Mouse (Mus musculus) spleen, adult 18-20 months (tissue): Measurements from ENCODE around the gene Gbp8.

Source experiments
- DNase-seq, 2 experiments: peaks; one replicate each; pipeline ENCODE4 v3.0.0; 2022; ENCODE audit warnings: mixed read lengths in 2 of 2

Gbp8 gene

DNA sequence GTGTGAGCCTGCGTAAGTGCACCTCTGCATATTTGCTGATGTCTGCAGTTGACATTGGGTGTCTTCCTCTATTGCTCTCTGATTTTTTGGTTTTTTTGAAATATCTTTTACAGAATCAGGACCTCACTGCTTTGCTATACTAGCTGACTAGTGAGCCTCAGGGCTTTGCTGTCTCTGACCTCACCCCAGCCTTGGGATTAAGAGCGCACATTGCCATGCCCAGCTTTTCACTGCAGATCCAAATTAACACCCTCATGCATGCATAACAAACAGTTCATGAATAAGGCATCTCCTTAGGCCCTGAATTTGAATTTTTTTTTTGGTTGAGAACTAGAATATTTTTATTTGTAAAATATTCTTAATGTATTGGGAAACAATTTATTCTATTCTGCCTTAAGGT lies 84.1 kb downstream of the Gbp8 start:
- no peak for DNase-seq

DNA sequence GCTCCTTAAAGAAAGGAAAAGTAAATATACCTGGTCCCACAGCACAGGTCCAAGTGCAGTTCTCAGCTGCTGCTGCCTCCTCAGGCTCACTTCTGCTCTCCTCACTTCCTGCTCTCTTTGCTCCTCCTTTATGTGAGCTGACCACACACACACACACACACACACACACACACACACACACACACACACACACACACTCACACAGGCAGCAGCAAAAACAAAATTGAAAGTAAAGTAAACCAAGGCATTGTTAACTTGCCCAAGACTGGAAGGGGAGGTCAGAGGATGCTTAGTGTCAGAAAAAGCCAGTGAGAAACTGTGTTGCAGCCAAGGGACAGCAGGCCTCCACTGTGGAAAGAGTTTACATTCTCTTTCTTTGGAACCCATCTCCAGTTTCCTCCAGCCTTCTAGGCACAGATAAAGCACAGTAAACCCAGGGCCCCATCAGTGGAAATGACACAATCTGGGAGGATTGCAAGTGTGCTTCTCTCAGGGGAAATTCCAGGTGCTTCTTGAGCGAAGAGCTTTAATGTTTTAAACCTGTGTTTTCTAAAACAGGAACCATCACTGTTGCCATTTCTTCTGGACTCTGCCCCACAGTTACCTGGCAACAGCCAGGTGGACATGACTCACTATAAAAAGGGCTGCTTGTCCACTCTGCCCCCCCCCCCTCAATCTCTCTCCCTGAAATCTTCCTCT lies 85.7 kb downstream of the Gbp8 start:
- peak; percentile 12 to 16 for DNase-seq

DNA sequence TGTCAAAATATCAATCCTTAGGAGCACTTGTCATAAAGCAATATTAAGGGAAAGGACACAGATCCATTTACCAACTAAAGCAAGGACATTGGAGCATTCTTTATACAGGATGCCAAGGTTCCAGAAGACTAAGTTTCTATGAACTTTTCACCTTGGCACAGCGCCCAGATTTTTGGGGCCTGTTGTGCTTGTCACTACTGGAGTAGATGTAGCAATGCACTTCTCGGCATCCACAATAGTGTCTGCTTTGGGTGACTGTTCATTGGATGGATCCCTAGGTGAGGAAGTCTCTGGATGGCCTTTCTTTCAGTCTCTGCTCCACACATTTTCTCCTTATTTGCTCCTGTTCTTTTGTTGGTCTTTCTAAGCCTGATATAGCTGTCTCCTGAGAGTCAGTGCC lies 107.0 kb downstream of the Gbp8 start:
- no peak for DNase-seq

DNA sequence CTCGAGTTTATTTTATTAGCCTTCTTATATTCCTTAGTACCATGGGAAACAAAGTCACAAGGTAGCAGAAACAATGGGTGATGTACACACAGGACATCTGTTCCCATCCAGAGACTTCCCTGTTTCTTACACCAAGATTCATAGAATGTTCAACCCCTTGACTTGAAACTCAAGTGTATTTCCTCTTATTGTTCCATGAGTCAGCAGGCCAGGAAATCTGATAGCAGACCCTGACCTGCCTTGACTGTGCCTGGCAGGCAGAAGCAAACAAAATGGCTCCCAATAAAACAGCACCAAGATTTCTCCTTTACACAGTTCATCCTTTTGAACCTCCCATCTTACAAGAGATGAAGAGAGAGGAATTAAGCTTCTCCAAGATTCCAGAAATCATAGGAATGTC lies 126.8 kb downstream of the Gbp8 start:
- no peak for DNase-seq

DNA sequence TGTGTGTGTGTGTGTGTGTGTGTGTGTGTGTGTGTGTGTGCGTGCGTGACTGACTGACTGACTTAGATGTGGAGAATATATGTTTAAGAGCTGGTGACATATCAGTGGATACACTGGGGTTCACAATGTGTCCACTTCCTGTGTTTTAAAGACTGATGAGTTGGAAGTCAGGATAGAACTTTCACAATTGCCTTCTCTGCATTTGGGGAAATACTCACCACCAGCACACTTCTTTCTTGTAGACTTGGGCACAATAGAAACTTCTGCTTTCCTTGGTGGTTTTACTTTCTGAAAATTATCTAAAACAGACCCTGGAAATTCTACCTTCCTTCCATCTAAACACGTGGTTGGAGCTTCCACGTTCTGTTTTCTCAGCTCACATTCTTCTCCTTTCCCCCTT lies 127.8 kb downstream of the Gbp8 start:
- DNase-seq, result no peak

DNA sequence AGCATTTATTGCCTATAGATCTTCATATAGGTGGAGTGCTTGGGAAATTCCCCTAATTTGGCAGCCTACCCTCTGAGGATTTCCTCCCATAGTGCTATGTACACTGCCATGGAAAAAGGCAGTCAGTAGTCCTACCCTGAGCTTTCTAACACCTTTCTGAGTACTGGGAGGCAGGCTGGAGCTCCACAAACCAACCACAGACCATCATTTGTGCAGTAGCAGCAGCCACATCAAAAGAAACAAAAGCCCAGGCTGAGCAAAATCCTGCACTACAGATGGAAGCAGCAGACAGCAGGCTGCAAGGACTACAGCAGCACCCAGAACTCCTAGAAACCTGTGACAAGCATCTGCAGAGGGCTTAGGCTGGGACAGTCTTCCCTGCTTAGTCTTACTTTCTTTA lies 129.0 kb downstream of the Gbp8 start:
- DNase-seq, result no peak

DNA sequence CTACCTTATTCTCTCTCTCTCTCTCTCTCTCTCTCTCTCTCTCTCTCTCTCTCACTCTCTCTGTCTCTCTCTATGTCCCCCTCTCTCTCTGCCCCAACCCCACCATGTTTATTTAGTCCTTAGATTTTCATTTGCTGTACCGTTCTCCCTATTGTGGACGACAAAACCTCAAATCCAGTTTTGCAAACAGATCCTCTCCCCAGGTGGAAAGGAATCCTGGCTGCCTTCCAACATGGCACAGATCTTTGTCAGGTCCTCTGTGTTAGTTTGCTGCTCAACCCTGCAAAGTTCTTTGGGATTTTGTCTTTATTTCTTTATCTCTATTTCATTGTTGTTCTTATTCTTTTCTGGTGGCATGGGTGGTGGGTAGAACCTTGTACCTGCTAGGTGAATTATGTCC lies 149.9 kb downstream of the Gbp8 start:
- no peak for DNase-seq

DNA sequence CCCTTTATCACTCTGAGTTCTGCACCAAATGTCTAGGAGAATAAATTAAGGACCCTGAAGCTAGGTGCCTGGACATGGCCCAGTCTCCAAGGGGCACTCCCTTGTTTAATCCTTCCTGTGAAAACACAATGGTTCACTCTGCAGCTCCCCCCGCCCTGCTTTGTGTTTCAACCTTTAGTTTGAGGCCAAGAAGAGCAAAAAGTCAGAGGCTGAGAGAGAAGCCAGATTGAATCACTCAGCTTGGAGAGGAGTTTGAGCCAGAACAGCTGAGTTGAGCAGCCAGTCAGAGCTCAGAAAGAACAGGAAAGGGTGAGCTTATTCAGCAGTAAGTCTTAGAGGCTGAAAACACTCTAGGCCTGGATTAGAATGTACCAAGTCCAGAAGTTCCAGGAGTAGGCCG lies 151.3 kb downstream of the Gbp8 start:
- no peak for DNase-seq

DNA sequence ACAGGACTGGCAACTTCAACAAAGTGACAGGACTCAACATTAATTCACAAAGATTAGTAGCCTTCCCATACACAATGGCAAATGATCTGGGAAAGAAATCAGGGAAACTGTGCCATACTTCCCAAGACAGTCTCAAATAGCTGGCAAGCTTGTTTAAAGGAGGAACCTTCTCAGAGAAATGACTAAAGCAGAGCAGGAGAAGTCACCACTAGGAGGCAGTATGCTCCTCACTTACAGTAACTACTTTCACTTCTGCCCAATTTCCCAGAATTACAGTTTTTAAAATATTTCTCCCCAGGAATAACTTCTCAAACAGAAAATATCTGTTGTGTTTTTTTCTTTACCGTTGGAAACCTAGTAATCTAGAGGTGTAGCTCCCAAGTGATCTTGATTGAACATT lies 152.6 kb downstream of the Gbp8 start:
- peak in 1 of 2 experiments; percentile 45 for DNase-seq

DNA sequence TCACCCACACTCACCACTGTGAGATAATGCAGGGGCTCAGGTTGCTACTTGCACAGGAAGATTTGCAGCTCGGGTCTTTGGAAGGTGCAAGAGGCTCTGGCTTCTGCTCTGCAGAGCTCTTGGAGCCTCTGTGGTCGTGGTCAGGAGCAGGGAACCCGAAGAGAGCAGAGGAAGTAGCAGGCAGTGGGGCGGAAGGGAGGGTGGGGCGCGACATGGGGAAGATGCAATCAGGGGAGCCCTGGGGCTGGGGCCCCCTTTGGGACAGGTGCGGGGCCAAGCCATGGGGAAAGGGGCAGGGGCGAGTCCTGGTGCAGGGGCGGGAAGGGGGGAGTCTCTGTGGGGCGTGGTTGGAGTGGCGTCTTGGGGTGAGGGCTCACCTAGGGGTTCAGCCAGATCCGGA lies 156.8 kb downstream of the Gbp8 start, which contains the start of gene Abcg3:
Gene Abcg3 (minus strand): TSS at position 184 of the 400 bp plus-strand sequence.
- DNase-seq, result peak; percentile 42 to 55

DNA sequence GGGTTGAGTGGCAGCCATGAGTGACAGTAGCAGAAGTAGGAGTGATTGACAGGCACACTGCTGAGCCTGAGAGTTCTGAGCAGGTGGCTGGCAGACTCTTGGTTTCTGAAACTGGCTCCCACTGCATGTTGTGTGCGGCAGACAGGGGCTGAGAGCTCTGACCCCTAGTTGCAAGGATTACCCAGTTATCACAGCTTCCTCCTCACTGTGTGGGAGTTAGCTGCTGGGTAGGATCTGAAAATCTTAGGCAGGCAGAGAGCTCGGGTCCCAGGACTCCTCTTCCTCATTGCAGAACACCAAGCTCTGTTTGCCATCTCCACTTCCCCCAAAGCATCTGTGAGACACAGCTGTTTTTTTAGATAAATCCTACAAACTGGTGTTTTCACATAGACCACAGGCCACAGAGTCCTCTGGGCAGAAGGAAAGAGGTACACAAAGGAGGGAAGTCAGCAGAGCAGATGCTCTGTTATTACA lies 160.3 kb downstream of the Gbp8 start:
- DNase-seq, result no peak
